Mouse (Mus musculus) midbrain, embryonic 14.5 days (tissue): Measurements from ENCODE around the gene Ldlr. TPM values are rescaled to one million over a fixed set of nuclear protein-coding genes. Genes with fewer than 3 reads are reported as not detected.

Experiments used
- ATAC-seq: fragments of 200-750 bp; cut with Nextera tagmentation; 2 replicates; pipeline ENCODE4 v1.8.0; 2017; ENCODE audit warnings: moderate number of reproducible peaks, moderate library complexity; ENCODE audit not compliant: low FRiP score, low TSS enrichment
- DNase-seq: peaks from one replicate; pipeline ENCODE4 v3.0.0-alpha.2; 2015
- H3K27ac ChIP-seq: fragments of 300-500 bp; sonication (generic); replicated peaks from 2 replicates; pipeline ENCODE4 v1.5.1; 2014; ENCODE audit warnings: mild to moderate bottlenecking, low read depth, low read length, moderate library complexity
- H3K27me3 ChIP-seq: fragments of 300-500 bp; sonication (generic); 2 replicates; pipeline ENCODE4 v1.6.1; 2014; ENCODE audit warnings: low read length, control low read depth, mixed read lengths; ENCODE audit not compliant: control insufficient read depth, insufficient read depth
- H3K36me3 ChIP-seq: fragments of 300-500 bp; sonication (generic); 2 replicates; pipeline ENCODE4 v1.6.1; 2014; ENCODE audit warnings: low read length, control low read depth; ENCODE audit not compliant: control insufficient read depth, insufficient read depth
- H3K4me1 ChIP-seq: fragments of 300-500 bp; sonication (generic); 2 replicates; pipeline ENCODE4 v1.6.1; 2014; ENCODE audit warnings: mild to moderate bottlenecking, antibody characterized with exemption, low read length, control low read depth; ENCODE audit not compliant: control insufficient read depth, insufficient read depth
- H3K4me2 ChIP-seq: fragments of 300-500 bp; sonication (generic); 2 replicates; pipeline ENCODE4 v1.6.1; 2014; ENCODE audit warnings: mild to moderate bottlenecking, low read length, moderate library complexity
- H3K4me3 ChIP-seq: fragments of 300-500 bp; sonication (generic); replicated peaks from 2 replicates; pipeline ENCODE4 v1.5.1; 2014; ENCODE audit warnings: low read depth, low read length
- H3K9ac ChIP-seq: fragments of 300-500 bp; sonication (generic); replicated peaks from 2 replicates; pipeline ENCODE4 v1.6.1; 2014; ENCODE audit warnings: mild to moderate bottlenecking, low read length, moderate library complexity
- H3K9me3 ChIP-seq: fragments of 300-500 bp; sonication (generic); 2 replicates; pipeline ENCODE4 v1.6.1; 2016; ENCODE audit warnings: low read length, control low read depth, mixed read lengths; ENCODE audit not compliant: control insufficient read depth
- WGBS: fragments of 180-500 bp; shearing (Covaris S2); extraction: QIAGEN DNeasy Blood & Tissue Kit; methylation state at CpG from one replicate; pipeline ENCODE4 v1.1.7; 2014; 5-methylcytosine and 5-hydroxymethylcytosine counted together
- polyA plus RNA-seq: library from polyadenylated mRNA; unstranded; fragments of >200 nt; fragmentation: Nextera tagmentation; extraction: Ambion mirVana; gene quantifications from 2 replicates; pipeline ENCODE4 v1.2.1, GENCODE M21; 2014

Ldlr gene
- polyA plus RNA-seq, 1 experiment from 2014 or later, result 8.2 TPM

DNA sequence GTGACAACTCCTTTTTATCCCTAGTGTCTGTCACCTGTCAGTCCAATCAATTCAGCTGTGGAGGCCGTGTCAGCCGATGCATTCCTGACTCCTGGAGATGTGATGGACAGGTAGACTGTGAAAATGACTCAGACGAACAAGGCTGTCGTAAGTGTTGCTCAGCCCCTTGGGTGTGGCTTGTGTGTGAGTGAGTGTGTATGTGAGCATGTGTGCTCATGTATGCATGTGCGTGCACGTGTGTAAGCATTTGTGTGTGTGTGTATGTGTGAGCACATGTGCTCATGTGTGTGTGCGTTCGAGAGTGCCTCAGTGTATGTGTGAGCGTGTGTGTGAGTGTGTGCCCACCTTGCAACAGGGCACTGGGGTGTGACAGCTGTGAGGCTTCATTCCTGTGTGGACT lies 9.0 kb downstream of the Ldlr start:
- no peak overlapping the region for H3K4me2 ChIP-seq
- no peak overlapping the region for H3K27ac ChIP-seq
- peaks cover 51% of the 10 kb centered on the region for H3K36me3 ChIP-seq
- ATAC-seq (no peak), DNase-seq (no peak)
- no peaks in the 10 kb centered on the region for H3K9me3 ChIP-seq
- no peaks in the 10 kb centered on the region for H3K4me1 ChIP-seq
- no peaks in the 10 kb centered on the region for H3K27me3 ChIP-seq
- no peak overlapping the region for H3K4me3 ChIP-seq
- H3K9ac ChIP-seq, result no peak overlapping the region
- whole genome bisulfite sequencing, result 95% methylated on average over 9 of the region's 9 CpGs

DNA sequence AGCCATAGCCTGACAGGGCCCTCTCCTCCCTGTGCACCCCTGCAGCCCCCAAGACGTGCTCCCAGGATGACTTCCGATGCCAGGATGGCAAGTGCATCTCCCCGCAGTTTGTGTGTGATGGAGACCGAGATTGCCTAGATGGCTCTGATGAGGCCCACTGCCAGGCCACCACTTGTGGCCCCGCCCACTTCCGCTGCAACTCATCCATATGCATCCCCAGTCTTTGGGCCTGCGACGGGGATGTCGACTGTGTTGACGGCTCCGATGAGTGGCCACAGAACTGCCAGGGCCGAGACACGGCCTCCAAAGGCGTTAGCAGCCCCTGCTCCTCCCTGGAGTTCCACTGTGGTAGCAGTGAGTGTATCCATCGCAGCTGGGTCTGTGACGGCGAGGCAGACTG lies 10.2 kb downstream of the Ldlr start:
- peaks cover 62% of the 10 kb centered on the region for H3K36me3 ChIP-seq
- ATAC-seq (no peak), DNase-seq (no peak)

DNA sequence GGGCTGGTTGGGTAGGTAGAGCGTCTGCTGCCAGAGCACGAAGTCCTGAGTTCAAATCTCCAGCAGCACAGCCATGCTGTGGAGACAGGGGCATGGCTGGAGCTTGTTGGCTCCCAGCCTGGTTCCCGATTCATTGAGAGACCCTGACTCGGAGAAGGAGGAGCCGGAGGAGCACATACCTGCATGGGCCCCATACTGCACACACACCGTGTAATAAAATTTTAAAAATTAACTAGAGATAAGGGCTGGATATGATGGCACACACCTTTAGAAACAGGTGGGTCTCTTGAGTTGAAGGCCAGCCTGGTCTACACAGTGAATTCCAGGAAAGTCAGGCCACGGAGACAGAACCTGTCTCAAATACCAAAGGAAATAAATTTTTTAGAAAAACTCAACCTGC lies 10.7 kb downstream of the Ldlr start:
- H3K27ac ChIP-seq, result no peak overlapping the region
- H3K9ac ChIP-seq, result no peak overlapping the region
- DNase-seq, result no peak
- no peaks in the 10 kb centered on the region for H3K27me3 ChIP-seq
- H3K36me3 ChIP-seq, result peaks cover 67% of the 10 kb centered on the region
- no peaks in the 10 kb centered on the region for H3K4me1 ChIP-seq
- ATAC-seq, result no peak
- no peaks in the 10 kb centered on the region for H3K9me3 ChIP-seq
- H3K4me2 ChIP-seq, result no peak overlapping the region
- 98% methylated on average over 7 of the region's 7 CpGs for WGBS
- H3K4me3 ChIP-seq, result no peak overlapping the region

More for the DNA sequence above, 10.2 kb downstream of the Ldlr start:
- Histone ChIP-seq H3K4me1 (no peaks in the 10 kb centered on the region), H3K9me3 (no peaks in the 10 kb centered on the region), H3K9ac (no peak overlapping the region), H3K27me3 (no peaks in the 10 kb centered on the region), H3K4me2 (no peak overlapping the region), H3K4me3 (no peak overlapping the region), H3K27ac (no peak overlapping the region)
- WGBS, result 79% methylated on average over 17 of the region's 17 CpGs

DNA sequence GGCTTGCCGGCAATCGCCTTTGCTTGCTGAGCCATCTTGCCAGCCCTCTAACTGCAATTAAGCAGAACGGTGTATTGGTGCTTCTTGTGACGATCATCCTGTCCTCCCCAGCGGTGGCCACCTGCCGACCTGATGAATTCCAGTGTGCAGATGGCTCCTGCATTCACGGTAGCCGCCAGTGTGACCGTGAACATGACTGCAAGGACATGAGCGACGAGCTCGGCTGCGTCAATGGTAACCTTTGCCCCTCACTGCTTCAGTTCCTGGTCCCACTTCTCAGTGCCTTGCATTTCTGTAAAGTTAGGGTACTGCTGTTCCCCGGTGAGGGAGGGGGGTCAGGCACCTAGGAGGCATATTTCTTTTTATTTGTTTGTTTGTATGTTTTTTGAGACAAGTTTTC lies 11.8 kb downstream of the Ldlr start:
- 94% methylated on average over 14 of the region's 14 CpGs for WGBS
- no peak overlapping the region for H3K9ac ChIP-seq
- no peaks in the 10 kb centered on the region for H3K9me3 ChIP-seq
- DNase-seq, result no peak
- ATAC-seq, result no peak
- no peak overlapping the region for H3K4me2 ChIP-seq
- no peaks in the 10 kb centered on the region for H3K27me3 ChIP-seq
- no peaks in the 10 kb centered on the region for H3K4me1 ChIP-seq
- peaks cover 79% of the 10 kb centered on the region for H3K36me3 ChIP-seq
- H3K27ac ChIP-seq, result no peak overlapping the region
- H3K4me3 ChIP-seq, result no peak overlapping the region

DNA sequence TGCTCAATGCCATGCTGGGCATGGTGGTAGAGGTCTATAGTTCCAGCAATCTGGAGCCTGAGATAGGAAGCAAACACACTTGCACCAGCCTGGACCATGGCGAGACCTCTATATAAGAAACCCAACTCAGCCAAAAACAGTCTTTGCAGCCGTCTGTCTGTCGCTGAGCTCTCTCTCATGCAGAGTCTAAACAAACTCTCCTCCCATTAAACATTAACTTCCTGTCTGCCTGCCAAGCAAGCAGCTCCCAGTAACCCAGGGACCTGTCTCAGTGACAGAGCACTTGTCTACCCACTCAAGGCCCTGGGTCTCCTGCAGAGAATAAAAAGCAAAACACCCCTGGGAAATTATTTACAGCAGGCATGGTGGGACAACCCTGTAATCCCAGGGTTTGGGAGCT lies 13.3 kb downstream of the Ldlr start:
- ATAC-seq, result no peak
- H3K27ac ChIP-seq, result no peak overlapping the region
- H3K9ac ChIP-seq, result no peak overlapping the region
- no peak for DNase-seq
- no peak overlapping the region for H3K4me2 ChIP-seq
- peaks cover 88% of the 10 kb centered on the region for H3K36me3 ChIP-seq
- no peaks in the 10 kb centered on the region for H3K27me3 ChIP-seq
- no peaks in the 10 kb centered on the region for H3K9me3 ChIP-seq
- H3K4me3 ChIP-seq, result no peak overlapping the region
- H3K4me1 ChIP-seq, result no peaks in the 10 kb centered on the region
- WGBS, result 95% methylated on average over 3 of the region's 3 CpGs

DNA sequence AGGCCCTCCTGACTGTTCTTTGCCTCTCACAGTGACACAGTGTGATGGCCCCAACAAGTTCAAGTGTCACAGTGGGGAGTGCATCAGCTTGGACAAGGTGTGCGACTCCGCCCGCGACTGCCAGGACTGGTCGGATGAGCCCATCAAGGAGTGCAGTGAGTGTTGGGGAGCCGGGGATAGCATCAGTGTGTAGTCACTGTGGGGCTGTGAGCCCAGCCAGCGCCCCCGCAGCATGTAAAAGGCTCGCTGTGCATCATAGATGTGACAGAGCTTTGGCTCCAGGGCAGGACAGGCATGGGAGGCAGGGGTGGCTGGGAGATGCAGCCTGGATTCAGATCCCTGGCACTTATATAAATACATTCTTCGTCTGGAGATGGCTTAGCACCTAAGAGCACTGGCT lies 13.9 kb downstream of the Ldlr start:
- Histone ChIP-seq H3K9me3 (no peaks in the 10 kb centered on the region), H3K4me2 (no peak overlapping the region), H3K36me3 (peaks cover 88% of the 10 kb centered on the region), H3K4me1 (no peaks in the 10 kb centered on the region), H3K4me3 (no peak overlapping the region), H3K27ac (no peak overlapping the region), H3K27me3 (no peaks in the 10 kb centered on the region), H3K9ac (no peak overlapping the region)
- no peak for ATAC-seq
- DNase-seq, result no peak
- WGBS, result 95% methylated on average over 10 of the region's 10 CpGs

DNA sequence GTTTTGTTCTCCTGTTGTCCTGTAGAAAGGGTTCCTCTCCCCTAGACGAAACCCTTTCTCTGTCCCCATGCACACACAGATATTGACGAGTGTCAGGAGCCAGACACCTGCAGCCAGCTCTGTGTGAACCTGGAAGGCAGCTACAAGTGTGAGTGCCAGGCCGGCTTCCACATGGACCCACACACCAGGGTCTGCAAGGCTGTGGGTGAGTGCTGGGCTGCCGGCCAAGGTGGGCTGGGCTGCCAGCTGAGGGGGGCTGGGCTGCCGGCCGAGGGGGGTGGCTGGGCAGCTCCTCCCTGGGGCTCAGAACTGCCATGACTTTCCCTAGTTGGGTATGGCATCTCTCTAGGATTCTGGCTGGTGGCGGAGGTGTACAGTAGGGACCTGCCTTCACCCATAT lies 15.5 kb downstream of the Ldlr start:
- H3K4me1 ChIP-seq, result no peaks in the 10 kb centered on the region
- 93% methylated on average over 7 of the region's 7 CpGs for WGBS
- H3K4me3 ChIP-seq, result no peak overlapping the region
- H3K9ac ChIP-seq, result no peak overlapping the region
- no peak overlapping the region for H3K4me2 ChIP-seq
- no peaks in the 10 kb centered on the region for H3K27me3 ChIP-seq
- DNase-seq (no peak), ATAC-seq (no peak)
- no peaks in the 10 kb centered on the region for H3K9me3 ChIP-seq
- peaks cover 84% of the 10 kb centered on the region for H3K36me3 ChIP-seq
- H3K27ac ChIP-seq, result no peak overlapping the region

DNA sequence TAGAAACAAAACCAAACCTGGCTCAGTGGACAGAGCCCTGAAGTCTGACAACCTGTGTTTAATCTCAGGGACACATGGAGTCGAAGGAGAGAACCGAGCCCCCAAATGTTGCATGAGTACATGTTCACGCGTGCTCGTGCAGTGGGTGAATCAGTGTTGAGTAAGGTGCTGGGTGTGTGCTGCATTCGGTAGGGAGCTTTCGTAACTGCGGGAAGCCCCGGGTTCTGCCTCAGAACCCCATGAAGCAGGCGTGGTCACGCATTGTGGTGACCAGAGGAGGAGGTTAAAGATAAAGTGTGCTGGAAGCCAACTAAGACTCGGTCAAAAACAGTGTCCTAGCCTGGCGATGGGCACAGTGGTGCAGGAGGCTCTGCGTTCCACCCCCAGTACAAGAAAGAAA lies 17.1 kb downstream of the Ldlr start:
- peaks cover 85% of the 10 kb centered on the region for H3K36me3 ChIP-seq
- H3K4me2 ChIP-seq, result no peak overlapping the region
- no peaks in the 10 kb centered on the region for H3K27me3 ChIP-seq
- no peak overlapping the region for H3K4me3 ChIP-seq
- 95% methylated on average over 14 of the region's 14 CpGs for WGBS
- no peaks in the 10 kb centered on the region for H3K4me1 ChIP-seq
- H3K9me3 ChIP-seq, result no peaks in the 10 kb centered on the region
- no peak overlapping the region for H3K27ac ChIP-seq
- ATAC-seq (no peak), DNase-seq (no peak)
- no peak overlapping the region for H3K9ac ChIP-seq

DNA sequence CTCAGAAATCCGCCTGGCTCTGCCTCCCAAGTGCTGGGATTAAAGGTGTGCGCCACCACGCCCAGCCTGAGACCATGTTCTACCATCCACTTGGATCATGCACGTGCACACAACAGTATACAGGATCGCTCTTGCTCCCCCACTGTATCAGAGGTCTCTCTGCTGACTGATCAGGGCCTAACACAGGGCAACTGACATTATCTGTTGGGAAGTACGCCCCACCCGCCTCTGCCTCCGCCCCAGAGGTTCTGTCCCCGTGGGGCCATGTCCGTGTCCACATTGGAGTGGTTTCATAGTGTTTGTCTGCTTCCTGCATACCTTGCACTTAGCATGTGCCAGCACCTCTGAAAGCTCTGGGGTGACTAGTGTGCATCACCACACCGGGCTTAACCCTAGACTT lies 18.2 kb downstream of the Ldlr start:
- no peak overlapping the region for H3K27ac ChIP-seq
- ATAC-seq (no peak), DNase-seq (no peak)
- no peaks in the 10 kb centered on the region for H3K4me1 ChIP-seq
- H3K9me3 ChIP-seq, result no peaks in the 10 kb centered on the region
- H3K27me3 ChIP-seq, result no peaks in the 10 kb centered on the region
- 96% methylated on average over 11 of the region's 11 CpGs for WGBS
- no peak overlapping the region for H3K4me2 ChIP-seq
- no peak overlapping the region for H3K9ac ChIP-seq
- no peak overlapping the region for H3K4me3 ChIP-seq
- peaks cover 90% of the 10 kb centered on the region for H3K36me3 ChIP-seq
